Mouse (Mus musculus): ENCODE data around the gene Med21. TPM values are rescaled to one million over a fixed set of nuclear protein-coding genes. Genes with fewer than 3 reads are reported as not detected.

Med21 gene
- polyA plus RNA-seq (2015; fragmentation: Nextera tagmentation; extraction: Ambion mirVana) = 106 and 107 TPM in 2 replicates

GRCm38 (mm10) chr6:146642276-146643183 lies at the start of gene Med21, which contains the start of gene Tm7sf3:
Med21 (plus strand) TSS chr6:146642547.
Tm7sf3 (minus strand) TSS chr6:146642824.
- Histone ChIP-seq H3K36me3 (ENCODE audit: control insufficient read depth, insufficient read depth, low read length) (no peaks in the 10 kb centered on the region), H3K4me2 (replicated peaks; ENCODE audit: low read depth) (peak within 1 kb of the TSS; percentile 89), H3K27ac (replicated peaks) (peak within 1 kb of the TSS; percentile 94), H3K9me3 (ENCODE audit: control insufficient read depth, low read length) (no peaks in the 10 kb centered on the region), H3K27me3 (ENCODE audit: control insufficient read depth, insufficient read depth, low read length) (no peaks in the 10 kb centered on the region), H3K4me1 (replicated peaks; ENCODE audit: control insufficient read depth, insufficient read depth) (no peaks in the 10 kb centered on the region), H3K4me3 (ENCODE audit: low read depth, low read length) (peak within 1 kb of the TSS; percentile 82), H3K9ac (ENCODE audit: low read length) (peak within 1 kb of the TSS; percentile 89)
- TF ChIP-seq EP300 (optimal IDR thresholded peaks at IDR 0.05) (no peak), CTCF (IDR thresholded peaks at IDR 0.05; ENCODE audit: low read depth) (peak; percentile 61)
- ATAC-seq (ENCODE audit: low FRiP score, low TSS enrichment) (peak; percentile 97), DNase-seq (ENCODE audit: low spot score) (peak; percentile 98)
- under 1% methylated on average over 58 of the region's 60 CpGs for WGBS

- H3K27ac ChIP-seq (replicated peaks) = no peak overlapping the region
- 85% methylated on average over 4 of the region's 4 CpGs for WGBS
- H3K4me1 ChIP-seq (replicated peaks; ENCODE audit: control insufficient read depth, insufficient read depth) = no peaks in the 10 kb centered on the region
- TF ChIP-seq CTCF (IDR thresholded peaks at IDR 0.05; ENCODE audit: low read depth) = no peak
- TF ChIP-seq EP300 (optimal IDR thresholded peaks at IDR 0.05) = no peak
- ATAC-seq (ENCODE audit: low FRiP score, low TSS enrichment) (no peak), DNase-seq (ENCODE audit: low spot score) (no peak)
- H3K4me2 ChIP-seq (replicated peaks; ENCODE audit: low read depth) = no peak overlapping the region
- H3K36me3 ChIP-seq (ENCODE audit: control insufficient read depth, insufficient read depth, low read length) = peaks cover 27% of the 10 kb centered on the region
- H3K9ac ChIP-seq (ENCODE audit: low read length) = no peak overlapping the region
- H3K27me3 ChIP-seq (ENCODE audit: control insufficient read depth, insufficient read depth, low read length) = no peaks in the 10 kb centered on the region
- no peaks in the 10 kb centered on the region for H3K9me3 ChIP-seq (ENCODE audit: control insufficient read depth, low read length)
- no peak overlapping the region for H3K4me3 ChIP-seq (ENCODE audit: low read depth, low read length)
Observed at GRCm38 (mm10) chr6:146602601-146603000, 39.7 kb upstream of the Med21 start.

- no peak for ATAC-seq (ENCODE audit: low FRiP score, low TSS enrichment)
- TF ChIP-seq CTCF (IDR thresholded peaks at IDR 0.05; ENCODE audit: low read depth) (no peak), EP300 (optimal IDR thresholded peaks at IDR 0.05) (no peak)
- H3K9me3 ChIP-seq (ENCODE audit: control insufficient read depth, low read length) = no peaks in the 10 kb centered on the region
- DNase-seq (ENCODE audit: low spot score) = no peak
- no peak overlapping the region for H3K27ac ChIP-seq (replicated peaks)
- no peaks in the 10 kb centered on the region for H3K4me1 ChIP-seq (replicated peaks; ENCODE audit: control insufficient read depth, insufficient read depth)
- no peaks in the 10 kb centered on the region for H3K27me3 ChIP-seq (ENCODE audit: control insufficient read depth, insufficient read depth, low read length)
- H3K9ac ChIP-seq (ENCODE audit: low read length) = no peak overlapping the region
- no peak overlapping the region for H3K4me3 ChIP-seq (ENCODE audit: low read depth, low read length)
- no peak overlapping the region for H3K4me2 ChIP-seq (replicated peaks; ENCODE audit: low read depth)
- WGBS = 85% methylated on average over 10 of the region's 10 CpGs
- peaks cover 27% of the 10 kb centered on the region for H3K36me3 ChIP-seq (ENCODE audit: control insufficient read depth, insufficient read depth, low read length)
Observed at GRCm38 (mm10) chr6:146603651-146604050, 38.7 kb upstream of the Med21 start.

- H3K4me2 ChIP-seq (replicated peaks; ENCODE audit: low read depth) = no peak overlapping the region
- ATAC-seq (ENCODE audit: low FRiP score, low TSS enrichment) (no peak), DNase-seq (ENCODE audit: low spot score) (no peak)
- H3K4me3 ChIP-seq (ENCODE audit: low read depth, low read length) = no peak overlapping the region
- H3K9me3 ChIP-seq (ENCODE audit: control insufficient read depth, low read length) = no peaks in the 10 kb centered on the region
- no peak overlapping the region for H3K9ac ChIP-seq (ENCODE audit: low read length)
- TF ChIP-seq CTCF (IDR thresholded peaks at IDR 0.05; ENCODE audit: low read depth) = no peak
- TF ChIP-seq EP300 (optimal IDR thresholded peaks at IDR 0.05) = no peak
- H3K27ac ChIP-seq (replicated peaks) = no peak overlapping the region
- no peaks in the 10 kb centered on the region for H3K27me3 ChIP-seq (ENCODE audit: control insufficient read depth, insufficient read depth, low read length)
- peaks cover 8% of the 10 kb centered on the region for H3K36me3 ChIP-seq (ENCODE audit: control insufficient read depth, insufficient read depth, low read length)
- WGBS = 88% methylated on average over 6 of the region's 6 CpGs
- no peaks in the 10 kb centered on the region for H3K4me1 ChIP-seq (replicated peaks; ENCODE audit: control insufficient read depth, insufficient read depth)
Observed at GRCm38 (mm10) chr6:146611385-146611784, 31.0 kb upstream of the Med21 start.

- WGBS = 85% methylated on average over 7 of the region's 7 CpGs
- Histone ChIP-seq H3K9ac (ENCODE audit: low read length) (no peak overlapping the region), H3K4me2 (replicated peaks; ENCODE audit: low read depth) (no peak overlapping the region)
Observed at GRCm38 (mm10) chr6:146611897-146612296, 30.4 kb upstream of the Med21 start.

GRCm38 (mm10) chr6:146612736-146613135 lies 29.6 kb upstream of the Med21 start:
- H3K36me3 ChIP-seq (ENCODE audit: control insufficient read depth, insufficient read depth, low read length) = peaks cover 4% of the 10 kb centered on the region; the same call in 1 of the 2 replicates
- ATAC-seq (ENCODE audit: low FRiP score, low TSS enrichment) = no peak
- no peaks in the 10 kb centered on the region for H3K9me3 ChIP-seq (ENCODE audit: control insufficient read depth, low read length)
- H3K27me3 ChIP-seq (ENCODE audit: control insufficient read depth, insufficient read depth, low read length) = no peaks in the 10 kb centered on the region
- no peaks in the 10 kb centered on the region for H3K4me1 ChIP-seq (replicated peaks; ENCODE audit: control insufficient read depth, insufficient read depth)
- H3K4me3 ChIP-seq (ENCODE audit: low read depth, low read length) = no peak overlapping the region
- WGBS = 93% methylated on average over 5 of the region's 5 CpGs
- DNase-seq (ENCODE audit: low spot score) = no peak
- TF ChIP-seq CTCF (IDR thresholded peaks at IDR 0.05; ENCODE audit: low read depth) (no peak), EP300 (optimal IDR thresholded peaks at IDR 0.05) (no peak)
- no peak overlapping the region for H3K9ac ChIP-seq (ENCODE audit: low read length)
- no peak overlapping the region for H3K4me2 ChIP-seq (replicated peaks; ENCODE audit: low read depth)
- no peak overlapping the region for H3K27ac ChIP-seq (replicated peaks)

More at GRCm38 (mm10) chr6:146611897-146612296, 30.4 kb upstream of the Med21 start:
- TF ChIP-seq CTCF (IDR thresholded peaks at IDR 0.05; ENCODE audit: low read depth) = no peak
- no peak for TF ChIP-seq EP300 (optimal IDR thresholded peaks at IDR 0.05)
- Histone ChIP-seq H3K36me3 (ENCODE audit: control insufficient read depth, insufficient read depth, low read length) (peaks cover 4% of the 10 kb centered on the region), H3K4me1 (replicated peaks; ENCODE audit: control insufficient read depth, insufficient read depth) (no peaks in the 10 kb centered on the region), H3K27ac (replicated peaks) (no peak overlapping the region), H3K9me3 (ENCODE audit: control insufficient read depth, low read length) (no peaks in the 10 kb centered on the region), H3K27me3 (ENCODE audit: control insufficient read depth, insufficient read depth, low read length) (no peaks in the 10 kb centered on the region), H3K4me3 (ENCODE audit: low read depth, low read length) (no peak overlapping the region)
- DNase-seq (ENCODE audit: low spot score) = no peak
- no peak for ATAC-seq (ENCODE audit: low FRiP score, low TSS enrichment)
